Mouse (Mus musculus) midbrain, embryonic 10.5 days (tissue): ENCODE measurements at regions not wholly inside any gene's neighbourhood (a gene's known extent, or its start where the extent isn't known, plus 50 kb on each side); places are given as distances from the start of the nearest gene placed in this dataset.
A peak's percentile ranks its signal among the peaks of the same experiment; 100 is the strongest.

Experiments
- DNase-seq: peaks from one replicate; pipeline ENCODE4 v3.0.0-alpha.2; 2017; ENCODE audit warnings: low spot score
- H3K27ac ChIP-seq: fragments of 300-500 bp; sonication (generic); replicated peaks from 2 replicates; pipeline ENCODE4 v1.5.1; 2016; ENCODE audit warnings: mild to moderate bottlenecking
- H3K27me3 ChIP-seq: fragments of 300-500 bp; sonication (generic); 2 replicates; pipeline ENCODE4 v1.6.1; 2016; ENCODE audit warnings: low read depth, mild to moderate bottlenecking; ENCODE audit not compliant: poor library complexity, severe bottlenecking
- H3K36me3 ChIP-seq: fragments of 300-500 bp; sonication (generic); 2 replicates; pipeline ENCODE4 v1.6.1; 2016; ENCODE audit warnings: mild to moderate bottlenecking, moderate library complexity
- H3K4me1 ChIP-seq: fragments of 300-500 bp; sonication (generic); 2 replicates; pipeline ENCODE4 v1.6.1; 2016
- H3K4me3 ChIP-seq: fragments of 300-500 bp; sonication (generic); 2 replicates; pipeline ENCODE4 v1.5.1; 2016; ENCODE audit warnings: mild to moderate bottlenecking, moderate library complexity
- H3K9me3 ChIP-seq: fragments of 300-500 bp; sonication (generic); replicated peaks from 2 replicates; pipeline ENCODE4 v1.6.1; 2016; ENCODE audit warnings: mild to moderate bottlenecking
- WGBS: fragments of 180-500 bp; shearing (Covaris S2); methylation state at CpG from one replicate; pipeline ENCODE4 v1.1.7; 2016; 5-methylcytosine and 5-hydroxymethylcytosine counted together

- Histone ChIP-seq H3K27ac (no peak overlapping the region), H3K4me1 (no peaks in the 10 kb centered on the region), H3K9me3 (no peaks in the 10 kb centered on the region), H3K27me3 (no peaks in the 10 kb centered on the region), H3K36me3 (no peaks in the 10 kb centered on the region), H3K4me3 (no peak overlapping the region)
- DNase-seq: no peak
- 86% methylated on average over 2 of the region's 2 CpGs for WGBS
These were observed 184.3 kb upstream of the Palmd start for GRCm38 (mm10) chr3:117153011-117153473.

- Histone ChIP-seq H3K27me3 (no peaks in the 10 kb centered on the region), H3K9me3 (no peaks in the 10 kb centered on the region), H3K4me1 (no peaks in the 10 kb centered on the region), H3K36me3 (no peaks in the 10 kb centered on the region), H3K4me3 (no peak overlapping the region), H3K27ac (no peak overlapping the region)
- no peak for DNase-seq
- 90% methylated on average over 8 of the region's 8 CpGs for WGBS
These were observed 183.6 kb upstream of the Palmd start for GRCm38 (mm10) chr3:117152414-117152813.

- Histone ChIP-seq H3K9me3 (no peaks in the 10 kb centered on the region), H3K4me1 (no peaks in the 10 kb centered on the region), H3K27me3 (no peaks in the 10 kb centered on the region), H3K27ac (no peak overlapping the region), H3K4me3 (no peak overlapping the region), H3K36me3 (no peaks in the 10 kb centered on the region)
- WGBS: 88% methylated on average over 2 of the region's 2 CpGs
- DNase-seq: no peak
These were observed 178.6 kb upstream of the Palmd start for GRCm38 (mm10) chr3:117147414-117147813.

GRCm38 (mm10) chr3:117139835-117140234, 171.0 kb upstream of the Palmd start:
- no peaks in the 10 kb centered on the region for H3K36me3 ChIP-seq
- H3K27me3 ChIP-seq: no peaks in the 10 kb centered on the region
- H3K4me1 ChIP-seq: no peaks in the 10 kb centered on the region
- no peak overlapping the region for H3K4me3 ChIP-seq
- H3K9me3 ChIP-seq: no peaks in the 10 kb centered on the region
- WGBS: 93% methylated on average over 2 of the region's 2 CpGs
- no peak overlapping the region for H3K27ac ChIP-seq
- no peak for DNase-seq

GRCm38 (mm10) chr3:117138720-117139119, 169.9 kb upstream of the Palmd start:
- 89% methylated on average over 7 of the region's 7 CpGs for WGBS

GRCm38 (mm10) chr3:117132897-117133296, 164.1 kb upstream of the Palmd start:
- Histone ChIP-seq H3K4me1 (no peaks in the 10 kb centered on the region), H3K27me3 (no peaks in the 10 kb centered on the region), H3K4me3 (no peak overlapping the region), H3K27ac (no peak overlapping the region), H3K9me3 (no peaks in the 10 kb centered on the region), H3K36me3 (no peaks in the 10 kb centered on the region)
- no peak for DNase-seq
- 87% methylated on average over 4 of the region's 4 CpGs for WGBS

More at GRCm38 (mm10) chr3:117138720-117139119, 169.9 kb upstream of the Palmd start:
- no peaks in the 10 kb centered on the region for H3K4me1 ChIP-seq
- H3K4me3 ChIP-seq: no peak overlapping the region
- no peak overlapping the region for H3K27ac ChIP-seq
- no peak for DNase-seq
- no peaks in the 10 kb centered on the region for H3K9me3 ChIP-seq
- H3K36me3 ChIP-seq: no peaks in the 10 kb centered on the region
- no peaks in the 10 kb centered on the region for H3K27me3 ChIP-seq

GRCm38 (mm10) chr3:117122211-117122610, 153.4 kb upstream of the Palmd start:
- no peak for DNase-seq
- Histone ChIP-seq H3K4me3 (no peak overlapping the region), H3K9me3 (no peaks in the 10 kb centered on the region), H3K4me1 (no peaks in the 10 kb centered on the region), H3K36me3 (no peaks in the 10 kb centered on the region), H3K27ac (no peak overlapping the region), H3K27me3 (no peaks in the 10 kb centered on the region)
- WGBS: 95% methylated on average over 3 of the region's 3 CpGs

- peak; percentile 16 for DNase-seq
- Histone ChIP-seq H3K27ac (no peak overlapping the region), H3K9me3 (no peaks in the 10 kb centered on the region), H3K4me1 (no peaks in the 10 kb centered on the region), H3K4me3 (no peak overlapping the region), H3K36me3 (no peaks in the 10 kb centered on the region), H3K27me3 (no peaks in the 10 kb centered on the region)
- WGBS: 72% methylated on average over 13 of the region's 13 CpGs
These were observed 151.6 kb upstream of the Palmd start for GRCm38 (mm10) chr3:117120086-117121055.

GRCm38 (mm10) chr3:117119576-117119975, 150.8 kb upstream of the Palmd start:
- no peak for DNase-seq
- H3K27me3 ChIP-seq: no peaks in the 10 kb centered on the region
- no peaks in the 10 kb centered on the region for H3K36me3 ChIP-seq
- no peak overlapping the region for H3K4me3 ChIP-seq
- H3K9me3 ChIP-seq: no peaks in the 10 kb centered on the region
- no peaks in the 10 kb centered on the region for H3K4me1 ChIP-seq
- H3K27ac ChIP-seq: no peak overlapping the region
- WGBS: 79% methylated on average over 5 of the region's 5 CpGs

GRCm38 (mm10) chr3:117117838-117118237, 149.1 kb upstream of the Palmd start:
- no peaks in the 10 kb centered on the region for H3K4me1 ChIP-seq
- H3K27me3 ChIP-seq: no peaks in the 10 kb centered on the region
- H3K27ac ChIP-seq: no peak overlapping the region
- no peaks in the 10 kb centered on the region for H3K36me3 ChIP-seq
- DNase-seq: no peak
- no peak overlapping the region for H3K4me3 ChIP-seq
- H3K9me3 ChIP-seq: no peaks in the 10 kb centered on the region
- 50% methylated on average over 1 of the region's 1 CpGs for WGBS

- H3K36me3 ChIP-seq: no peaks in the 10 kb centered on the region
- WGBS: 94% methylated on average over 2 of the region's 2 CpGs
- DNase-seq: no peak
- H3K27ac ChIP-seq: no peak overlapping the region
- no peak overlapping the region for H3K4me3 ChIP-seq
- H3K27me3 ChIP-seq: no peaks in the 10 kb centered on the region
- no peaks in the 10 kb centered on the region for H3K4me1 ChIP-seq
- no peaks in the 10 kb centered on the region for H3K9me3 ChIP-seq
These were observed 147.4 kb upstream of the Palmd start for GRCm38 (mm10) chr3:117116210-117116609.

GRCm38 (mm10) chr3:117112766-117113165, 144.0 kb upstream of the Palmd start:
- H3K27ac ChIP-seq: no peak overlapping the region
- H3K36me3 ChIP-seq: no peaks in the 10 kb centered on the region
- DNase-seq: no peak
- H3K9me3 ChIP-seq: no peaks in the 10 kb centered on the region
- H3K4me1 ChIP-seq: no peaks in the 10 kb centered on the region
- no peak overlapping the region for H3K4me3 ChIP-seq
- no peaks in the 10 kb centered on the region for H3K27me3 ChIP-seq
- WGBS: 91% methylated on average over 3 of the region's 3 CpGs

GRCm38 (mm10) chr3:117112304-117112703, 143.5 kb upstream of the Palmd start:
- no peaks in the 10 kb centered on the region for H3K36me3 ChIP-seq
- no peak for DNase-seq
- H3K27me3 ChIP-seq: no peaks in the 10 kb centered on the region
- no peak overlapping the region for H3K27ac ChIP-seq
- H3K9me3 ChIP-seq: no peaks in the 10 kb centered on the region
- no peak overlapping the region for H3K4me3 ChIP-seq
- WGBS: 88% methylated on average over 4 of the region's 4 CpGs
- H3K4me1 ChIP-seq: no peaks in the 10 kb centered on the region
